Mouse (Mus musculus): Measurements from ENCODE around the gene Scp2. TPM values are rescaled to one million over a fixed set of nuclear protein-coding genes. Genes with fewer than 3 reads are reported as not detected.
A peak's percentile ranks its signal among the peaks of the same experiment; 100 is the strongest.

Gene Scp2
- polyA plus RNA-seq, 1 experiment: 224 TPM

- TF ChIP-seq CTCF (IDR thresholded peaks at IDR 0.05; ENCODE audit: borderline replicate concordance, insufficient read depth, low read depth, low read length): no peak
- no peak for TF ChIP-seq POLR2A (IDR thresholded peaks at IDR 0.05; ENCODE audit: borderline replicate concordance, insufficient read depth, low read length)
- Histone ChIP-seq H3K4me3 (replicated peaks; ENCODE audit: insufficient read depth, low read depth, low read length) (no peak overlapping the region), H3K27ac (ENCODE audit: insufficient read depth, low read length) (no peak overlapping the region), H3K27me3 (ENCODE audit: control insufficient read depth, insufficient read depth, low read length) (no peaks in the 10 kb centered on the region), H3K4me1 (ENCODE audit: control insufficient read depth, insufficient read depth, low read length) (peaks cover 19% of the 10 kb centered on the region; the same call in 1 of the 2 replicates)
- DNase-seq: no peak
- 83% methylated on average over 6 of the region's 6 CpGs for WGBS
Observed at GRCm38 (mm10) chr4:108020178-108020577, 124.6 kb downstream of the Scp2 start.

GRCm38 (mm10) chr4:108018961-108019921 lies 125.6 kb downstream of the Scp2 start:
- 56% methylated on average over 14 of the region's 14 CpGs for WGBS
- TF ChIP-seq POLR2A (IDR thresholded peaks at IDR 0.05; ENCODE audit: borderline replicate concordance, insufficient read depth, low read length) (no peak), CTCF (IDR thresholded peaks at IDR 0.05; ENCODE audit: borderline replicate concordance, insufficient read depth, low read depth, low read length) (no peak)
- H3K4me1 ChIP-seq (ENCODE audit: control insufficient read depth, insufficient read depth, low read length): peaks cover 19% of the 10 kb centered on the region; the same call in 1 of the 2 replicates
- no peak overlapping the region for H3K4me3 ChIP-seq (replicated peaks; ENCODE audit: insufficient read depth, low read depth, low read length)
- no peak overlapping the region for H3K27ac ChIP-seq (ENCODE audit: insufficient read depth, low read length)
- no peaks in the 10 kb centered on the region for H3K27me3 ChIP-seq (ENCODE audit: control insufficient read depth, insufficient read depth, low read length)
- DNase-seq: no peak

- DNase-seq: no peak
- 67% methylated on average over 10 of the region's 10 CpGs for WGBS
- H3K27me3 ChIP-seq (ENCODE audit: control insufficient read depth, insufficient read depth, low read length): no peaks in the 10 kb centered on the region
- H3K27ac ChIP-seq (ENCODE audit: insufficient read depth, low read length): no peak overlapping the region
- H3K4me3 ChIP-seq (replicated peaks; ENCODE audit: insufficient read depth, low read depth, low read length): no peak overlapping the region
- TF ChIP-seq POLR2A (IDR thresholded peaks at IDR 0.05; ENCODE audit: borderline replicate concordance, insufficient read depth, low read length) (no peak), CTCF (IDR thresholded peaks at IDR 0.05; ENCODE audit: borderline replicate concordance, insufficient read depth, low read depth, low read length) (no peak)
- H3K4me1 ChIP-seq (ENCODE audit: control insufficient read depth, insufficient read depth, low read length): peaks cover 19% of the 10 kb centered on the region; the same call in 1 of the 2 replicates
Observed at GRCm38 (mm10) chr4:108018241-108018923, 126.4 kb downstream of the Scp2 start.

GRCm38 (mm10) chr4:108017839-108018238 lies 127.0 kb downstream of the Scp2 start:
- TF ChIP-seq POLR2A (IDR thresholded peaks at IDR 0.05; ENCODE audit: borderline replicate concordance, insufficient read depth, low read length) (no peak), CTCF (IDR thresholded peaks at IDR 0.05; ENCODE audit: borderline replicate concordance, insufficient read depth, low read depth, low read length) (no peak)
- peaks cover 19% of the 10 kb centered on the region; the same call in 1 of the 2 replicates for H3K4me1 ChIP-seq (ENCODE audit: control insufficient read depth, insufficient read depth, low read length)
- H3K27me3 ChIP-seq (ENCODE audit: control insufficient read depth, insufficient read depth, low read length): no peaks in the 10 kb centered on the region
- H3K4me3 ChIP-seq (replicated peaks; ENCODE audit: insufficient read depth, low read depth, low read length): no peak overlapping the region
- no peak overlapping the region for H3K27ac ChIP-seq (ENCODE audit: insufficient read depth, low read length)
- 90% methylated on average over 7 of the region's 7 CpGs for WGBS
- no peak for DNase-seq

- Histone ChIP-seq H3K27me3 (ENCODE audit: control insufficient read depth, insufficient read depth, low read length) (no peaks in the 10 kb centered on the region), H3K4me3 (replicated peaks; ENCODE audit: insufficient read depth, low read depth, low read length) (no peak overlapping the region), H3K4me1 (ENCODE audit: control insufficient read depth, insufficient read depth, low read length) (peaks cover 9% of the 10 kb centered on the region; the same call in 1 of the 2 replicates), H3K27ac (ENCODE audit: insufficient read depth, low read length) (no peak overlapping the region)
- WGBS: 56% methylated on average over 3 of the region's 3 CpGs
- TF ChIP-seq CTCF (IDR thresholded peaks at IDR 0.05; ENCODE audit: borderline replicate concordance, insufficient read depth, low read depth, low read length): no peak
- no peak for TF ChIP-seq POLR2A (IDR thresholded peaks at IDR 0.05; ENCODE audit: borderline replicate concordance, insufficient read depth, low read length)
- DNase-seq: peak; percentile 49 to 75
Observed at GRCm38 (mm10) chr4:108016321-108016720, 128.5 kb downstream of the Scp2 start.

GRCm38 (mm10) chr4:108015067-108015765 lies 129.6 kb downstream of the Scp2 start:
- Histone ChIP-seq H3K27ac (ENCODE audit: insufficient read depth, low read length) (no peak overlapping the region), H3K27me3 (ENCODE audit: control insufficient read depth, insufficient read depth, low read length) (no peaks in the 10 kb centered on the region), H3K4me1 (ENCODE audit: control insufficient read depth, insufficient read depth, low read length) (0 out of 2 replicates have a peak, but pooled peaks cover 8% of the 10 kb centered on the region), H3K4me3 (replicated peaks; ENCODE audit: insufficient read depth, low read depth, low read length) (no peak overlapping the region)
- TF ChIP-seq POLR2A (IDR thresholded peaks at IDR 0.05; ENCODE audit: borderline replicate concordance, insufficient read depth, low read length) (no peak), CTCF (IDR thresholded peaks at IDR 0.05; ENCODE audit: borderline replicate concordance, insufficient read depth, low read depth, low read length) (no peak)
- no peak for DNase-seq
- 73% methylated on average over 14 of the region's 14 CpGs for WGBS

- H3K4me1 ChIP-seq (ENCODE audit: control insufficient read depth, insufficient read depth, low read length): peaks cover 9% of the 10 kb centered on the region; the same call in 1 of the 2 replicates
- H3K27me3 ChIP-seq (ENCODE audit: control insufficient read depth, insufficient read depth, low read length): no peaks in the 10 kb centered on the region
- WGBS: 67% methylated on average over 2 of the region's 2 CpGs
- DNase-seq: no peak
- H3K4me3 ChIP-seq (replicated peaks; ENCODE audit: insufficient read depth, low read depth, low read length): no peak overlapping the region
- no peak overlapping the region for H3K27ac ChIP-seq (ENCODE audit: insufficient read depth, low read length)
- TF ChIP-seq POLR2A (IDR thresholded peaks at IDR 0.05; ENCODE audit: borderline replicate concordance, insufficient read depth, low read length): no peak
- no peak for TF ChIP-seq CTCF (IDR thresholded peaks at IDR 0.05; ENCODE audit: borderline replicate concordance, insufficient read depth, low read depth, low read length)
Observed at GRCm38 (mm10) chr4:108014466-108014865, 130.3 kb downstream of the Scp2 start.
